Mouse (Mus musculus) layer of hippocampus, adult 2 months (tissue): ENCODE measurements at regions not wholly inside any gene's neighbourhood (a gene's known extent, or its start where the extent isn't known, plus 50 kb on each side); places are given as distances from the start of the nearest gene placed in this dataset.

ENCODE experiments used
- DNase-seq, 2 experiments: peaks; one replicate each; pipeline ENCODE4 v3.0.0; 2022; ENCODE audit warnings: low spot score in 2 of 2
- H3K27ac ChIP-seq: fragments of 200-600 bp; 2 replicates; pipeline ENCODE4 v1.8.1; 2022
- H3K4me3 ChIP-seq: fragments of 200-600 bp; 2 replicates; pipeline ENCODE4 v1.8.1; 2022; ENCODE audit warnings: mild to moderate bottlenecking
- CTCF ChIP-seq: fragments of 200-600 bp; conservative IDR thresholded peaks from 2 replicates; pipeline ENCODE4 v1.8.1; 2022; ENCODE audit warnings: antibody characterized with exemption, mild to moderate bottlenecking, moderate library complexity

DNA sequence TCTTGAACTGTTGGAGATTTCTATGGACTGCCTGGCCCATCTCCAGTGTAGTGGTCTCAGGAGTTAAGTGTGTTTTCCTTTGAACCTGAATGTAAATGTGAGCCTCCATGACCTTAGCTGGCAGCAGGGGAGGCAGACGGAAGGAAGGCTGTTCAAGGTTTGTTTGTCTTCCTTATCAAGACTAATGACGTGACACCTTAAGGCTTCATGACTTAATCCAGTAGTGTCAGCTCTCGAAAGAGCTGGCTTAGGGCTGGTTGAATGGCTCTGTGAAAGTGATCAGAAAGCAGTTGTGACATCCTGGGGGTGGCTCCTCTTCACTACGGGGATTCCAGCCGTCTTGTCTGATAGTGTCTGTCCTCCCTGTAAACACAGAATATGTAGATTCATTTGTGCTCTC, 166.0 kb upstream of the Ubr2 start:
- Histone ChIP-seq H3K4me3 (no peak overlapping the region), H3K27ac (no peak overlapping the region)
- DNase-seq = no peak
- TF ChIP-seq CTCF = no peak

DNA sequence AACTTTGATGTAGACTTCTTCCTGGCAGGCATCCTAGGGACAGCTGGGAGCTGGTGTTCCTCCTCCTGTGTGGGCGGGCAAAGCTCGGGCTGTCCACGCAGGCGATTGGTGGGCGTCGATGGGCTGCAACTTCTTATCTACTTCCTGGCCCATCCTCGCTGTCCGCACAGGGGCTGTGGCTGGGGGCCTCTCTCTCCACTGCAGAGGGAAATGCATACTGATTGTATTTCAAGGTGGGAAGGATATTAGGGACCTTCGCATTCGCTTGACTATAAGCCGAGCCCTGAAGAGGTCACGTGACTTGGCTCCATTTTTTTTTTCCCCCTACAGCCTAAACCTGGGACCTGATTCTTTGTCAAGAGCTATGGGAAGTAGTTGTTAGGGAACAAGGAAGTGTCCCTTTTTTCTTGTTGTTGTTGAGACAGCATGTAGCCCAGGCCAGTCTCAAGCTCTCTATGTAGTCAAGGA, 164.4 kb upstream of the Ubr2 start:
- Histone ChIP-seq H3K4me3 (peak overlapping the region; percentile 25), H3K27ac (peak overlapping the region; percentile 79)
- peak; percentile 62 to 71 for DNase-seq
- TF ChIP-seq CTCF = no peak

DNA sequence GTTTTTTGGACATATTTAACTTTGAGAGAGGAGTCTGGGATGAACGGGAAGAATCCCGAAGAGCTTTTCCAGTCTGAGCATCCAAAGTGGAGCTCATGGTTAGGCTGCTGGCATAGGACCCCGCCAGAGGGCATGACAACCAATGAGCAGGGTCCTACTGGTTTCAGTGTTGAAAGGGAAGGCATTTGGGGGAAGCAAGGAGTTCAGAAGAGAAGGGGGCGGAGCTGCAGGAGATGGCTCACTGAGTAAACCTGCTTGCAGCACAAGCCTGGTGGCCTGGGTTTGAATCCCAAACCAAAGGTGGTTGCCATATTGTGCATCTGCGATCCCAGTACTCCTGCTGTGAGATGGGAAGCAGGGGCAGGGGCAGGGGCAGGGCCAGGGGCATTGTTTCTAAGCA, 161.4 kb upstream of the Ubr2 start:
- Histone ChIP-seq H3K4me3 (no peak overlapping the region), H3K27ac (no peak overlapping the region)
- no peak for TF ChIP-seq CTCF
- DNase-seq = no peak

DNA sequence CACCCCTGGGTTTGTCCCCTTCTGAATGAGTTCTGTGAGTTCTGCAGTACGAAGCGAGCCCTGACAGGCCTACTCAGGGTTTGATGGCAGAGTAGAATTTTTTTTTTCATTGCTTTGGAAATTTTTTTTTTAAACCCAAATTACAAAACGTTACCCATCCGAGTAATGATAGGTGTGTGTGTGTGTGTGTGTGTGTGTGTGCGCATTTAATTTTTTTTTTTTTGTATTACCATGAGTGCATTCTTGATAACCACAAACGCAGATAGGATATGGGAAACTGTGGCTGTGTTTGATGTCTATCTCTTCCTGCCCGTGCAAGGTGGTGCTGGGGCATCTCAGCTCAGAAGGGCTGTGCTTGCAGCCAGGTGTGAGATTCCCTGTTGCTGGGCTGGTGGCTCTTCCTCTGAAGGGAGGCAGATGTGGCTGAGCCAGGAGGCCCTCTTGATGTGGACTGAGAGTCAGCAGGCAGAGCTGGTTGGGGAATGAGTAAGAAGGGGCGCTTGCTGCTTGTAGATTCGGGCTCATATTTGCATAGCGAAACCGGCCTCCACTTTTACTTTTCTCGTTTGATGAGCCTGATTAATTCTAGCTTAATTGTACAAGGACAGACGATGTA, 160.7 kb upstream of the Ubr2 start:
- no peak for DNase-seq
- Histone ChIP-seq H3K4me3 (no peak overlapping the region), H3K27ac (no peak overlapping the region)
- TF ChIP-seq CTCF = no peak

DNA sequence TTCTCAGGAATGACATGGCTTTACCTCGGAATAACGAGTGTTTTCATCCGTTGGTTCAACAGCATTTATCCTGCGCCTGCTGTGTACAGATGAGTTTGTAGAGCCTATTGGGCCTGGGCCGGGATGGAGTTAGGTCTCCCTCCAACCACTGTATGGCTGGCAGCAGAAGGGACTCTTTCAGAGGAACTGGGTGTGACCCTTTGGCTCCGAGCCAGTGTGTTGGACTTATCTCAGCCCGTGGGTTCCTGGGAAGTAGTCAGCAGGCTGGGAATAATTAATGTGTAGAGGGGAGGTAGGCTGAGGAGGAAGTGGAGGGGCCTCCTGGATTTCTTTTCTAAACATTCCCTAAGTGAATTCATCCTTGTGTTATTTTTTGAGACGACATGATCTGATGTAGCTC, 157.7 kb upstream of the Ubr2 start:
- Histone ChIP-seq H3K27ac (peak overlapping the region; percentile 80), H3K4me3 (no peak overlapping the region)
- no peak for TF ChIP-seq CTCF
- DNase-seq = no peak

DNA sequence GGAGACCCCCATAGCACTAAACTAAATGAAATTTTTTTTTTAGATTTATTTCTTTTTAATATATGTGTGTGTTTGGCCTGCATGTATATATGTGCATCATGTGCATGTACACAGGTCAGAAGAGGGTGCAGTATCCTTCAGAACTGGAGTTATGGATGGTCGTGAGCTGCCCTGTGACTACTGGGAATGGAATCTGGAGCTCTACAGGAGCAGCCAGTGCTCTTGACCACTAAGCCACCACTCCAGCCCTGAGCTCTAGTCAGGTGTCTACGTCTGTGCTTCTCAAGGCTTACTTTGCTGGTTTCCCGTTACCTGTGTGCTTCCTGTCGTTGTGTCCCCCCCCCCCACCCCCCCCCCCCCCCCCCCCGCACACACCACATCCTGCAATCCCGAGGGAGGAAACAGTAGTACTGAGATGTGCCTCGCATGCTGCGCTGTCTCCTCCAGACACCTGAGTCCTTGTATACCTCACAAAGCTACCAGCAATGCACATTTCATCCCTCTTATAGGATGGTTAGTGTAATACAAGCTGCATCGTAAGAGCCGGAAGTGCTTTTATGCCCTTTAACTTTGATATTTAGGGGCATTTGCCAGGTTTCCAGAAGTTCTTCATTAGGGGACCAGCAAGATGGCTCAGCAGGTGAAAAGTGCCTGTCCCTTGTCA, 153.5 kb upstream of the Ubr2 start:
- Histone ChIP-seq H3K27ac (no peak overlapping the region), H3K4me3 (no peak overlapping the region)
- TF ChIP-seq CTCF = no peak
- DNase-seq = no peak

DNA sequence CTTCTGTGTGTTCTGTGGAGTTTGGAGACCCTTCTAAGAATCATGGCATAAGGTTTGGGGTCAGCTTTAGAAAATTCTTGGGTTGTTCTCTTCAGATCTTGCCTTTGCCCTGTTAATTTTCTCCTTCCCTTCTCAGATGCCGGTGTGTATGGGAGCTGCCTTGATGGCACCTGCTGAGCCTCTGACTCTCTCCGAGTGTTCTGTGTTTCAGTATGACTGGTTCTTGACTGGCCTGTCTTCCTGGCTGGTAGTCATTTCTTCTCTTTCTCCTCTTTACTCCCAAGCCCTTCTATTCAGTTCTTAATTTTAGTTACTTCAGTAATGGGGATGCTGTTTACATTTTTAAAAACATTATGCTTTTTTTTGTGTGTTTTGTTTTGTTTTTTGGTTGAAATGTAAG, 152.1 kb upstream of the Ubr2 start:
- H3K4me3 ChIP-seq = no peak overlapping the region
- TF ChIP-seq CTCF = no peak
- H3K27ac ChIP-seq = no peak overlapping the region
- no peak for DNase-seq

DNA sequence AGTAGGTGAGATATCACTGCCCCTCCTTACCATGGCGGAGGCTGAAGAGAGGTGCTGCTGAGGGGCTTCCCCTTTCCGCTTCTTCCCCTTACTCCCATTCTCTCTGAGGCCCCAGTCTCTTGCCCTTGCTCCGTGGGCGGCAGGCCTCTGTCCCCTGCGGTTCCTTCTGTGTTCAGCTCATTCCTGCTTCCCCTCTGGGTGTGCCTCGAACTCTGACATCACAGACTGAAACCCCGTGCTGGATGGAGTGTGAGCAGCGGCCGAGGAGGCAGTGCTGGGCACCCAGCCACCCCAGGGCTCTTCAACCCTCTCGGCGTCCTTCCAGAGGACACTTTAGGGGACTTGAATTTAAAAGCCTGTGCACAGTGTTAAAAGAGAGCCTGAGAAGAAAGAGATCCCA, 145.9 kb upstream of the Ubr2 start:
- H3K4me3 ChIP-seq = no peak overlapping the region
- no peak for DNase-seq
- peak overlapping the region; percentile 32; the same call in 1 of the 2 replicates for H3K27ac ChIP-seq
- TF ChIP-seq CTCF = no peak

DNA sequence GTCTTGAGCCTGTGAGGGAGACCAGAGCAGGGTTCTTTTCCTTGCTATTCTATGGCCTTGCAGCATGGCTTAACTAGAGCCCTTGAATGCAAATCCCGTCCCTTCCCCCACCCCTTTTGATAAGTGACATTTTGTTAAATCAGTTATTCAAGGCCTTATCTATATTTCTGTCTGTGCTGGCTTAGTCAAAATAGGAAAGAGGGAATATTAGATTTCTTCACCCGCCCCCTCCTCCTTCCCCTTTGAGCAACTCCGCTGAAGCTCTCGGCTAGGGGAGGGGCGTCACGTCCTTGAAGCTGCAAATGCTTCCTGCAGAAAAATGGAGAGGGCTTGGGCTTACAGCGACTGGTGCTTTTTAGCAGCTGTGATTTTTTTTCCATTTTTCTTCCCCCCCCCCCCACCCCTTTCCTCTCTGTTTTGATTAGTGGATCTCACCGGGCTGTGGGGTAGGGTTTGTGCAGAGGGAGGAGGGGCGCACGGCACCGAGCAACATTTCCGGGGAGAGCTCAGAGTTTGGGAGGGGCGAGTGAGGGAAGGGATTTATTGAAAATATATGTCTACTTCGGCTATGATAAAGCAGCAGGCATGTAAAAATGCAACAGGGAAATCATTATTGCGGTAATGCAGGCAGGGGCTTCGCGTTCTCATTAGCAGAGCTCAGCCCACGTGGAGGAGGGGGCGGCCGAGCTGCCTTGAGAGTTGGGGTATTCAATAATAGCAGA, 141.4 kb upstream of the Ubr2 start:
- Histone ChIP-seq H3K4me3 (peak overlapping the region; percentile 50), H3K27ac (peak overlapping the region; percentile 94)

DNA sequence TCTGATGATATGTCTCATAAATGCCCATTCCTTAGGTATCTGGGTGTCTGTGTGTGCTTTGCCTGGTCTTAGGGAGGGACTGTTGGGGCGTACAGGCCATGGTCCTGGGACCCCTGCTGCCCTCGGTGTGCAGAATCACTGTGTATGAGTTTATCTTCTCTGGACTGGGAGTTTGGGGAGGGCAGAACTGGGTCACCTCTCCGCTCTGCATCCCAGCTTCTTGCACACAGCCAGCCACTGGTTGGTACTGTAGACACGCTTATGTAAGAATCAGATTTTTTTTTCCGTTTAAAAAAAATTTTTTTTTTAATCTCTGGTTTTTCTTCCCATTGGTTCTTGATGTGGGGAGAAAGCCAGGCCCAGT, 140.8 kb upstream of the Ubr2 start:
- no peak for DNase-seq
- TF ChIP-seq CTCF = no peak
- peak overlapping the region; percentile 94 for H3K27ac ChIP-seq
- H3K4me3 ChIP-seq = peak overlapping the region; percentile 50

More for the DNA sequence above, 141.4 kb upstream of the Ubr2 start:
- DNase-seq = peak in 1 of 2 experiments; percentile 41
- no peak for TF ChIP-seq CTCF

DNA sequence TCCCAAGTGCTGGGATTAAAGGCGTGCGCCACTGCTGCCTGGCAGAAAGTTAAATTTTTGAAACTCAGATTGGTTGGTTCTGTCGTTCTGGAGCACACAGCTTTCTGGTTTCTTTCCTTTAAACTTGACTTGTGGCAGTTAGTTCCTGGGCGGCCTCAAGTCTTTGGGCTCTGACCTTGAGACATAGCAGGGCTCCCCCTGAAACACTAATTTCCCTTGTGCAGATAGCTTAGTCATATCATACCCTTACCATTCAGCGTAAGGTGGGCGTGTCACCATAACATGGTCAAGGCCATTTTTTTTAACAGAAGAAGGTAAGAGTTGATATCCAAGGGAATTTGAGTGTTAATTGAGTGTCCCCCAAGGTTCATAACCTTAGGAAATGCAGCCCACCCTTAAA, 140.3 kb upstream of the Ubr2 start:
- Histone ChIP-seq H3K4me3 (no peak overlapping the region), H3K27ac (peak overlapping the region; percentile 94)
- no peak for TF ChIP-seq CTCF
- no peak for DNase-seq

DNA sequence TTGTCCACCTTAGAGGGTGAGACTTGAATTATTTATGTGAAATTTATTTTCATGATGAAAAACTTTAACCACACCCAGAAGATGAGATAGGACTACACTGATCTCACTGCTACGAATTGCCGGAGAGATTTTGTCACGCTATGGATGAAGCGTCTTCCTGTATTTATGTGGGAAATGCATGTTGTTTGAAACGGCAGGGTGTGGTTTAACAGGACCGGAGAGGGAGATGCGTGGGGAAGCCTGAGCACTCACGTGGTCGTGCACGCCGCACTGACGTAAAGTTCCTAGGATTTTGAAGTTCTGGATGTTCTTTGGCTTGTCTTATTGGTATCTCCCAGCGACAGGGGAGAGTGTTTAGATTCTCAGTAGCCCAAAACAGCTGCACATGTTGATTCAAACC, 139.3 kb upstream of the Ubr2 start:
- DNase-seq = no peak
- H3K4me3 ChIP-seq = no peak overlapping the region
- TF ChIP-seq CTCF = no peak
- peak overlapping the region; percentile 94; the same call in 1 of the 2 replicates for H3K27ac ChIP-seq

DNA sequence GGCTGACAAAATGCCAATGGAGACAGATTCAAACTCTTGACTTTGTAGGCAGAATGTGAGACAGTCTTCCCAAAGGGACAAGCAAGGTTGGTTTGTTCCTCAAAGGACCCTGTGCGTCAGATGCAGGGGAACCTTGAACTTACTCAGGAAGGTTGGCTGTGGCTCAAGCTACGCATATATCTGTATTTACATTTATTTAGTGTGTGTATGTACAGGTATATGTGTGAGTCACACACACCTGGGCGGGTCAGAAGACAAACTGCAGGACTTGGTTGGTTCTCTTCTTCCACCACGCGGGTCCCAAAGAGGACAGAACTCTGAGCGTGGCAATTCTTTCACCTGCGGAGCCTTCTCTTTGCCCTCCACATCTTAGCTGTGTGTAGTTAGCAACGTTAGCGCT, 138.8 kb upstream of the Ubr2 start:
- Histone ChIP-seq H3K27ac (no peak overlapping the region), H3K4me3 (no peak overlapping the region)
- no peak for TF ChIP-seq CTCF
- no peak for DNase-seq
